Mouse (Mus musculus) cerebellum, adult 9-10 months (tissue): ENCODE results near the gene Crtc3.

Experiments
- DNase-seq: peaks from one replicate; pipeline ENCODE4 v3.0.0; 2022

The Crtc3 gene

GRCm38 (mm10) chr7:80548513-80549260 lies 140.0 kb downstream of the Crtc3 start:
- no peak for DNase-seq

- no peak for DNase-seq
These were observed 146.4 kb downstream of the Crtc3 start for GRCm38 (mm10) chr7:80542139-80542831.

GRCm38 (mm10) chr7:80539581-80539980 lies 149.1 kb downstream of the Crtc3 start:
- no peak for DNase-seq
